Mouse (Mus musculus): ENCODE results near the gene Npepl1.

Gene Npepl1

GRCm38 (mm10) chr2:174109991-174110782 is at the start of gene Npepl1:
TSS of gene Npepl1 (plus strand) at chr2:174110349.
- no peak for DNase-seq (ENCODE audit: low spot score)

DNA sequence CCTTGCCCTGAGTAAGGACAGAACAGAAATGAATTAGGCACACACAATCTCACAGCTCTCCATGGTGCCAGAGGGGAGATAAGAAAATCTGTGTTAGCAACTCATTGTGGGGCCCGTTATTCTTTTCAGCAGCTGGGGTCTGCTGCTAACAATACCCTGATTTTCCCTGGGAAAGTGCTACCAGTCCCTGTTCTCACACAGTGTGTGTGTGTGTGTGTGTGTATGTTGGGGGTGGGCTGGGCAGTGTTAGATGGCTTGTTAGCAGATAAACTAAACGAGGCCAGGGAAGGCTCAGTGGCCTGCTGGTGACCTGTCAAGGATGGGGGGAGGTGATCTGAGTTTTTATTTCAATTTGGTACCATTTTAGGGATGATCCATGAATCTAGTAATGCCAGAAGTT is 48.9 kb upstream of the Npepl1 start:
- no peak for DNase-seq (ENCODE audit: low spot score)

- DNase-seq (ENCODE audit: low spot score) = no peak
Measured at GRCm38 (mm10) chr2:174063074-174063473, 47.1 kb upstream of the Npepl1 start.

DNA sequence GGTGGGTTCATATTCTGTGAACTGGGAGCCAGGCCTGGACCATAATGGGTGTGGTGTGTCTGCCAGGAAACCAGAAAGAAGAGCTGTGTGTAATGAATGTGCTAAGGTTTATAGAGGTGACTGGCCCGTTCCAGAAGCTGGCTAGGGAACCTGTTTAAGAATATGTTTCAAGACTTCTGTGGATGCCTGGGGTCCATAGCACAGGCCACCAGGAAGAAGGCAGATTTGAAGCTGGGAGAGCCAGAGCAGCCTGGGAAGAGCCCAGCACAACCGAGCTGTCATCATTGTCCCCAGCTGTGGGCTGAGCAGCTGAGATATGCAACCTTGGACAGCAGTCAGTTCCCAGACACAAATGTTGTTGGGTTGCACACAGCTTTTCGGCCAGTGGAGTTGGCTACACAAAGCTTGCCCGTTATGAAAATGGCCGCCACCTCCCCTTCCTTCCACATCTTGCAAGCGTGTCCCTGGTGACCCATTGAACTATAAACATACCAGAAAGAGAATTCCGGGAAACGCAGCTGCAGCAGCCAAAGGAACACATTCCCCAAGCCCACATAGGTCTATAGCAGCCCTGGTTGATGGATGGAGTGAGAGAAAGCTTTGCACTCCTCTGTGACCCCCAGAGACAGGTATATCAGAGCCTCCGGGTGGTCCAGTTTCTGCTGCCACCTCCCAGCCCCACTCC is 46.5 kb upstream of the Npepl1 start:
- DNase-seq (ENCODE audit: low spot score) = no peak

DNA sequence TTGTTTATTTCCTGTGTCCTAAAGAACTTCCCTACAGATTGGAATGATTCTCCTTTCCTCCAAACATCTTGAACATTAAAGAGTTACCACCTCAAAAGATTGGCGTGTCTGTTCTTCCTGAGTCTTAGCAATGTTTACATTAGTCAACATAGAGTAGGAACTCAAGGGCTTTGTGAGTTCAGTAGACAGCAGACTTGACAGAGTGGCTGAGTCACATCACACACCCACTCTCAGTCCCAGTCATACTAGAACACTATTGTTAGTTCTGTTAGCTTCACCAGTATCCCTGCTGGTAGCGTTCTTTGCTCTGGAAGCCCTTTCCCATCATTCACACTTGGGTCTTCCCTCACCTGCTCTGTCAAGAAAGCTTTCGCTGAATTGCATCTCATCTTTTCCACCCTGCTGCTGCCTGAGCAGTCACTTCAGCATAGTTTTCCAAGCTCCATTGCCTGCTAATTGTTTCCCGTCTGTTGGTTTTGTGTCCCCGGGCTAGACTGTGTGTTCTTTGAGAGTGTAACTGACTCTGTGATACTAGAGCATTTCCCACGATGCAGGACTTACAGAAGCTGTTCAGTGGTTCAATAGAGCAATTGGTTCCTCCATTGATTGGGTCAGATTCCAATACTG is 42.2 kb upstream of the Npepl1 start:
- DNase-seq (ENCODE audit: low spot score) = no peak

- no peak for DNase-seq (ENCODE audit: low spot score)
Measured at GRCm38 (mm10) chr2:174069532-174070049, 40.6 kb upstream of the Npepl1 start.

DNA sequence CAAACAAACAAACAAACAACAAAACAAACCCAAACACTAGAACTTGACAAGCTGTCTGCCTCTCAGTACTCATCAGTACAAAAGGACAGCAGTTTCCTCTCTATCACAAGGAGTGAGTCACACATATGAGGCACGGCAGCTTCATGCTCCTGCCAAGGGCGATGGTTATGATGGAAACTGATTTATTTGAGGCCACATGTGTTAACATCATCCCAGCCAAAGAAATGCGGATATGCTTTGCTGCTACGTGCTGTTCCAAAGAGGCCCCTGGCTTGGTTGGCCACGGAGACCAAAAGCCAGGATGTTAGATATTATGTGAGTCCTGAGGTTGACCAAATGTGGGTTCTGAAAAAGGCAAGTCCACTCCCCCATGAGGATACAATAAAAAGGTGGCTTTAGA is 38.7 kb upstream of the Npepl1 start:
- DNase-seq (ENCODE audit: low spot score) = no peak

- DNase-seq (ENCODE audit: low spot score) = no peak
Measured at GRCm38 (mm10) chr2:174073156-174073790, 36.9 kb upstream of the Npepl1 start.

DNA sequence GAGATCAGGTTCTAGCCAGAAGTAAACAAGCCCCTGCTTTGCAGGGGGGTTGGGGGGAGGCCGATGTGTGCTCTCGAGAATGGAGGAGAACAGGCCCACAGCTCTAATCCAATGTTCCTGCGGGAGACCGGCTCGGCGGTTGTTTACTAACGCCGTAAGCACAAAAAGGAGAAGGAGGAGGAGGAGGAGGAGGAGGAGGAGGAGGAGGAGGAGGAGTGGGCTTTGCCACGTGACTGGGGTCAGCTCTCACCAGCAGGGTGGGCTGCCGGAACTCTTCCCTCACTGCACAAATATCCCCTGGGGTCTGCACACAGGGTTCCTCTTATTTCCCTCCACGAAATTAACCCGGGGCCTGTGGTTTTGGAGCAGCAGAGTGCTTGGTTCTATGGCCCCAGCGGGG is 35.5 kb upstream of the Npepl1 start:
- peak; percentile 56 for DNase-seq (ENCODE audit: low spot score)

DNA sequence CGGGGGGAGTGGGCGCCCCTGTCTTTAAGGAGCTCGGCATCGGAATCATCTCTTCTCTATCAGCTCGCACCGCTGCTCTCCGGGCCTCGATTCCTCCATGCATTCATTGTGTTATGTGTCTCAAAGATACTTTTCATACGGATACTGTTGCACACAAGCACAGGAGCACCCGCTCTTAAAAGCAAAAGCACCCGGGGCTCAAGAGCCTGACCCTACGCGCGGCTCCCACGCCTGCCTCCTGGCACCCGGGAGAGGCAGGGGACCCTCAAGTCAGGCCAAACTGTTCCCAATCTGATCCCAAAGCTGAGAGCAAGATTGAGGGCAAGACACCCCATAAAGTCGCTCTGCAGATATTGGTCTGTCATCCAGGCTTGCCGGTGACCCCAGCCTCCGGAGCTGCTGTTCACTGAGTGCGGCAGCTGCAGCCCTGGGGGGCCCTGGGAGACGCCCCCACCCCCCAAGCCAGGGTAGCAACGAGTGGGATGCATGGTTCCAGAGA is 35.0 kb upstream of the Npepl1 start:
- peak; percentile 58 for DNase-seq (ENCODE audit: low spot score)

GRCm38 (mm10) chr2:174075673-174076432 is 34.3 kb upstream of the Npepl1 start, which contains the start of gene Stx16:
TSS of gene Stx16 (plus strand) at chr2:174076308.
- peak; percentile 97 for DNase-seq (ENCODE audit: low spot score)

DNA sequence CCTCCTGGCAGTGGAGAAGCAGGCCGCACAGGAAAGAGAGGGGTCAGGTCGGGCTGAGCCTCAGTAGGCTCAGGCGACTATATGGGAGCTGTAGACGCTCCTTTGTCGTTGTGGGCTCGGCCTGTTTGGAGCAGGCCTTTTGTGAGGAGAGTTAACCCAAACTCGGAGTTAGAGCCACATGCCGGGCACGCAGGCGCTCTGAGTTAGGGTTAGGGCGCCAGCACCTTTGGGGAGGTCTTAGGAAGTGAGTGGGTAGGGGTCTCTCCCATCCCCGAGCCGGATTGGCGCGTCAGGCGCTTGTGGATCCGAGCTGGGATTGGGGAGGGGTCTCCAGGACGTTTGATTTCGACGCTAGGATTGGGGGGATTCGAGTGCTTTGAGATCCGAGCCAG is 33.7 kb upstream of the Npepl1 start:
- no peak for DNase-seq (ENCODE audit: low spot score)

DNA sequence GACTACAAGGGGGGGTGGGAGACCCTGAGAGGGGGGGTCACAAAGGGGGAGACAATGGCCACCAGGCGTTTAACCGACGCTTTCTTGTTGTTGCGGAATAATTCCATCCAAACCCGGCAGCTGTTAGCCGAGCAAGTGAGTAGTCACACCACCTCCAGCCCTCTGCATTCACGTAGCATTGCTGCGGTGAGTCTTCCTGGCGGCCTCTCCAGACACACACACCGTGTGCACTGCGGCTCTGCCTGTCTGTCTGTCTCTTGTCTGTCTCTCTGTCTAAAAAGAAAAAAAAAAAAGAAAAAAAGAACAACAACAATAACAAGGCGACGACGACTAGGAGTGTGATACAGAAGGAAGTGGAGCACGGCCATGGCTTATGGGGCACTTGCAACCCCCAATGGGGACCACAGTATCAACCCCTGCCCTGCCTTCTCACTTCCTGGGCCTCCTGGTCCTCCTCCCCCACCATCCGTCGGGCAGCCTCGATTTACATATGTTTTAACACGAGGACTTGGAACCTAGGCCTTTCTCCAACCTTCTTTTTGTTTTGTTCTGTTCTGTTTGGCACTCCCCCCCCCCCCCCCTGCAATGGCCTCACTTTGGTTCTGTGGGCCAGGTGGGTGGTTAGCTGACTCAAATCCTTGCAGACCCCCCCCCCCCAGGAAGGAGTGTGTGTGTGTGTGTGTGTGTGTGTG is 33.0 kb upstream of the Npepl1 start:
- DNase-seq (ENCODE audit: low spot score) = peak; percentile 78

GRCm38 (mm10) chr2:174077776-174078338 is 32.3 kb upstream of the Npepl1 start:
- peak; percentile 32 for DNase-seq (ENCODE audit: low spot score)

- DNase-seq (ENCODE audit: low spot score) = no peak
Measured at GRCm38 (mm10) chr2:174081833-174082232, 28.3 kb upstream of the Npepl1 start.

- DNase-seq (ENCODE audit: low spot score) = no peak
Measured at GRCm38 (mm10) chr2:174082380-174082918, 27.7 kb upstream of the Npepl1 start.

GRCm38 (mm10) chr2:174095086-174095485 is 15.1 kb upstream of the Npepl1 start:
- DNase-seq (ENCODE audit: low spot score) = no peak

DNA sequence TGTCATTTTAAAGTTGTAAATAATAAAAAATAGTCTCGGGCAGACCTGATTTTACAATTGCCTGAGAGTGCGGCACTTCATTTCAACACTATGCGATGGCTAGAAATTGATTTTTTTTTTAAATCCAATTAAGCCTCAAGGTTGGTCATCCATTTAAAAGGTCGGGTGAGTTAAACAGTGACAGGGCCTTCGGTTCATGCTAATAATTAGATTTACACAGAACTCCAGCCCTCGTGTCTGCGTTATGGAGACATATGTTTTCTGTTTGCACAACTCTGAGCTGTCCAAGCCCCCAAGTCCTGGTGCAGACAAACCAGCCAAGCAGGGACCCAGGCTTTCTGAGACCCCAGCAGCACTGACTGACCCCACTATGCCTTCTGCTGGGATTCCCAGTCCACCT is 7.8 kb upstream of the Npepl1 start:
- peak; percentile 69 for DNase-seq (ENCODE audit: low spot score)

DNA sequence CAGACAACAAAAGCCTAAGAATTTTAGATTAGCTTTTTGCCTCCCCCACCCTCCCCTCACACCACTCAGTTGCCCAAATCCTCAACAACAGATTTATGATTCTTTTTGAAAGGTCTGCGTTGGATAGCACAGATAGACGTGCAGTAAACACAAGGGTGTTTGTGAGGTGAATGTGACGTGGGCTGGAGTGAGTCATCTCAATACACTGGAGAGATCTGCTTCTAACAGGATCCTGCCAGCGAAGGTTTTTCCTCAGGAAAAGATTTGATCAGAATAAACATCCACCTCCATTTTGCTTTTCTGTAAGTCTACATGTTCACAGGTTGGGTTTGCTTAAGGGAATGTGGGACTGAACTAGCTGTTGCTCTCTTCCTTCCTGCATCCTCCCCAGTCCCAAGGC is 6.6 kb upstream of the Npepl1 start:
- peak; percentile 24 for DNase-seq (ENCODE audit: low spot score)

DNA sequence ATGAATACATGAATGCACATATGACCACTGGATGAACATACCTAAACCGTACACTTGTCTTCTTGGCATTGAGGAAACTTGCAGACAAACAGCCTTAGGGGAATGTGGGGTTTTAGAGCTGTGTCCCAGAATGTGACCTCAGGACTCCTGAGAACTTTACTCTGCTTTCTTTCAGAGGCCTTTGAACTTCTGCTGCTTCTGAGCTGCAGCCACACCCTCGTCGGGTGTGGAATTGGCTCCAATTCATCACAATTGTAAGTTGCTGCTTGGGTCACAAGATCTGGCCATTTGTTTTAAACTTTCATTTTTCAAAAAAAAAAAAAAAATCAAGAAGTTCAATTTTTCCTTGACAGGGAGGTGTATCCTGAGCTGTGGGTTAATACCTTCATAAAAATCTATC is 2.8 kb upstream of the Npepl1 start:
- DNase-seq (ENCODE audit: low spot score) = no peak

Measured in MN1 (cell line).